Mouse (Mus musculus): ENCODE results near the gene Ms4a15. TPM values are rescaled to one million over a fixed set of nuclear protein-coding genes. Genes with fewer than 3 reads are reported as not detected.

Ms4a15 gene
- polyA plus RNA-seq, 1 experiment from 2014 or later = 0.28 TPM

DNA sequence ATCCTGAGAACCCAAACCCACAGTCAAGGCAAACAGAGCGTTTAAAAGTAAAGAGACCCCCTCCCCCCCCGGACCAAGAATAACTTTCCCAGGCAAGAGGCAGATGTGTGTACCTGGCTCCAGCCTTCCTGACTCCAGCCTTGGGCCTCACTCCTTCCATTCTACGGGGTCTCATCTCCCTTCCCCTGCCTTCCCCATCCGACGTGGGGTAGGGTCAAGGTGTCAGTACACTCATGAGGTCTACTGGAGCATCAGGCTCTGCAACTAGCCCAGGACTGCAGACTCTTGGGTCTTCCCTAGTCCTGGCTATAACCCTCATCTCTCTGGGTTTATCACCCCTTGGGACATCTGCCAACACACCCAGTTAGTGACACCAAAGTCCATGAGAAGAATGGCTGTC is 12.8 kb downstream of the Ms4a15 start:
- WGBS = 80% methylated on average over 5 of the region's 5 CpGs
- H3K27ac ChIP-seq = no peak overlapping the region
- no peak for ATAC-seq
- no peaks in the 10 kb centered on the region for H3K27me3 ChIP-seq (replicated peaks)
- no peaks in the 10 kb centered on the region for H3K9me3 ChIP-seq
- H3K4me2 ChIP-seq (replicated peaks) = peak overlapping the region; percentile 37; the same call in 1 of the 2 replicates
- no peak overlapping the region for H3K9ac ChIP-seq
- peaks cover 15% of the 10 kb centered on the region for H3K4me1 ChIP-seq (replicated peaks)
- no peaks in the 10 kb centered on the region for H3K36me3 ChIP-seq
- H3K4me3 ChIP-seq (replicated peaks) = no peak overlapping the region

DNA sequence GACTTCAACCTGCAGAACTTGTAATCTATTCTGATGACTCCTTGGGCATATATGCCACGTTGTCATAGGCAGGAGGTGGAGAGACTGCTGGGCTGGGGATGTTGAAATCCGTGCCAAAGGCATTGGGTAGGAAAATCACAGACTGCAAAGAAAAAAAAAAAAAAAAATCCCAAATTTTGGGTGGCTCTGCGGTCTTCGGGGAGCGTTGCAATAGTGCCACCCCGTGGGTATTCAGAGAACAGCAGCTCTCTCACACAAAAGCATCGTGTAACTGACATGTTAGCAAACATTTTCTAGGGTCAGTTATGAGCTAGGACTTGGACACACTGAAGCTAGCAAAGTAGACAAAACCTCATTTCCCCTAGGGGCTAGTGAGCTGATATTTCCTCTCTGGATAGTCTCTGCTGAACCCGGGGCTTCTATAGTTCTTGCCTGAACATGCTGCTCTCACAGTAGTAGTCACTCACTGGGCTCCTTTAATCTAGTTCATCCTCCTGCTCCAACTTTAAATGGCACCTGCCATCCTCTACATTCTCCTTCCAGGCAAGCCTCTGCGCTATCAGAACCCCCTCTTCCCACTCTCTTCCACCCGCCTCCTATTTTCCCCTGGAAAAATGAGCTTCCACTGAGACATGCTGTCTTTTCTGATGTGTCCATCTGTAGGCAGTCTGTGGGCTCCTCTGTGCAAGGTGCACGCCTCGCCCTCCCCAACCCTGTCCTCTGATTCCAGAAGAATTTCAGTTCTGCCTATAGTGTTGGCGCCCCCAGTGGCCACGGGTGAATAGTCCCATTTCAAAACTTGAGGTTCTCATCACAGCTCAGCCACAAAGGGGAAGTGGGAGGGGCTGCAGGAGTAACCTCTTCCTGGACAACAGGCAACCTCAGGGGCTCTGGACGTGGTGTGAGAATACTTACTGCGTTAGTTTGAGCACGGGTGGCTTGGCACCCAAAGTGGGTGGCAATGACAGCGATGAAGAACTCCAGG is 13.6 kb downstream of the Ms4a15 start:
- Histone ChIP-seq H3K9me3 (no peaks in the 10 kb centered on the region), H3K36me3 (no peaks in the 10 kb centered on the region), H3K27ac (no peak overlapping the region), H3K4me3 (replicated peaks) (no peak overlapping the region), H3K9ac (no peak overlapping the region), H3K4me1 (replicated peaks) (peaks cover 19% of the 10 kb centered on the region), H3K27me3 (replicated peaks) (no peaks in the 10 kb centered on the region), H3K4me2 (replicated peaks) (peak overlapping the region; percentile 37)
- ATAC-seq = peak; percentile 34
- 11% methylated on average over 18 of the region's 18 CpGs for WGBS

DNA sequence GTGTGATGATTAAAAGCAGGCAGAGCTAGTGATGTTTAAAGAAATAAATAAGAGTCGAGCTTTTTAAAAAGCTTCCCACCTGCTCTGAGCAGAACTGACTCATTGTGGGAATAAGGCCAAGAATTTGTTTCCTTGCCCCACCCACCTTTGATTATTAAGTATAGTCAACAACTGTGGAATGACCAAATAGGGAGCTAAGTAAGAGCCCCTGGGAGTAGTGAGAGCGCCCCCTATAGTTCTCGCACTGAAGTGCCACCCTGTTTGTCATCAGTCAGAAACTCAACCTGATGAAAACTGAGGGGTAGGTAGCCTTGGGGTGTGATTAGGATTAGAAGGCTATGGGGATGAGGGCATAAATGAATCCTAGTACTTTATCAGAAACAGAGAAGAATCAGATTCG is 16.7 kb downstream of the Ms4a15 start:
- Histone ChIP-seq H3K4me2 (replicated peaks) (no peak overlapping the region), H3K4me3 (replicated peaks) (no peak overlapping the region), H3K27me3 (replicated peaks) (no peaks in the 10 kb centered on the region), H3K9ac (no peak overlapping the region), H3K36me3 (no peaks in the 10 kb centered on the region), H3K9me3 (no peaks in the 10 kb centered on the region), H3K27ac (no peak overlapping the region), H3K4me1 (replicated peaks) (peaks cover 34% of the 10 kb centered on the region)
- 45% methylated on average over 4 of the region's 4 CpGs for WGBS
- ATAC-seq = no peak

DNA sequence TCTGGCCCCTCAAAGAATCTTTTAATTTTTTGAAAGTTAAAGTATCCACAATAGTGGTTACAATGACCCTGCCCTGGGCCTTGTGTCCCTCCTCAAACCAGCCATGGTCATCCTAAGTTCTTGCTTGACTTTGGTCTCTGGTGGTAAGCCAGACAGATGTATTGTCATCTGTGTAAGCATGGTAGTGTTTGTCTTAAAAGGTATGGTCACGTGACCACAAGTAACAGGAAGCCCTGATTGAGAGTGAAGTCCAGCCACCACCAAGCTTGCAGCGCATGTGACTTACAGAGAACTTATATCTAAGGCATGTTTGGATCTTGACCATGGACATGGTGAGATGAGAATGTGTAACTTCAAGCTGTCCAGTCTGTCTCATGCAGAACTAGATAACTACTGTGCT is 17.9 kb downstream of the Ms4a15 start:
- H3K27ac ChIP-seq = peak overlapping the region; percentile 87; the same call in 1 of the 2 replicates

DNA sequence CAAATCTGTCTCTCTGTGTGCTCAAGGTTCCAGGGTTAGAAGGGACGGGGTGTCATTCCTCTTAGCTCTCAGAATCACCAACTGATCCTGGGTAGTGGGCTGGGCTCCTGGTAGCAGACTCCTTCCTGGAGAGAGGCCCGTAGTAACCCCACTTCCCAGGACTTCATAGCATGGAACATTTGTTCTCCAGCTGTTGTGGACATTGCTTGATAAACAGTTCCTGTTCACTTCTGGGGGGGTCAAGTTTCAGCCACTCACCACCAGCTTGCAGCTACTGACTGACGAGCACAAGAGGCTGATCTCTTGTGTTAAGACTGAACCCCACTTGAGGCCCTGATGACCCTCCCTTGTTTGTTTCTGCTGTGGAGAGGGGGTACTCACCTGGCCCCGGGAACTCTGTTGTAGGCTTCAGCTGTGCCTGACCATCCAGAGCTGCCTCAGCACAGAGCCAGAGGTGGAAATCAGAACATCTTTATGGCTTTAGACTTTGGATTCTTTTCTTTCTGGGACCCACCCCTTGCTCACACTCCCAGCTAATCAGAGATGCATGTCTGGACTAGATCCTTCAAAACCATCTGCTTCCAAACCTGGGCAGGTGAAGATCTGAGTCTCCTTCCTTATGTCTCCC is 18.7 kb downstream of the Ms4a15 start, which contains the start of gene Ms4a10:
Gene Ms4a10 (minus strand): TSS at position 433 of the 628 bp plus-strand sequence.
- peak within 1 kb of the TSS; percentile 8; the same call in 1 of the 2 replicates for H3K9ac ChIP-seq
- H3K27ac ChIP-seq = peak within 1 kb of the TSS; percentile 87
- H3K4me1 ChIP-seq (replicated peaks) = peaks cover 28% of the 10 kb centered on the region
- no peak within 1 kb of the TSS for H3K4me3 ChIP-seq (replicated peaks)
- H3K36me3 ChIP-seq = no peaks in the 10 kb centered on the region
- peak within 1 kb of the TSS; percentile 42 for H3K4me2 ChIP-seq (replicated peaks)
- H3K27me3 ChIP-seq (replicated peaks) = no peaks in the 10 kb centered on the region
- ATAC-seq = peak; percentile 89
- no peaks in the 10 kb centered on the region for H3K9me3 ChIP-seq
- WGBS = 13% methylated on average over 4 of the region's 4 CpGs

More for the DNA sequence above, 17.9 kb downstream of the Ms4a15 start:
- no peaks in the 10 kb centered on the region for H3K36me3 ChIP-seq
- no peaks in the 10 kb centered on the region for H3K9me3 ChIP-seq
- no peak overlapping the region for H3K9ac ChIP-seq
- H3K27me3 ChIP-seq (replicated peaks) = no peaks in the 10 kb centered on the region
- H3K4me1 ChIP-seq (replicated peaks) = peaks cover 34% of the 10 kb centered on the region
- H3K4me3 ChIP-seq (replicated peaks) = no peak overlapping the region
- no peak overlapping the region for H3K4me2 ChIP-seq (replicated peaks)
- ATAC-seq = 0 out of 2 replicates have a peak, but pooled peaks have one; percentile 8
- 72% methylated on average over 2 of the region's 2 CpGs for WGBS

DNA sequence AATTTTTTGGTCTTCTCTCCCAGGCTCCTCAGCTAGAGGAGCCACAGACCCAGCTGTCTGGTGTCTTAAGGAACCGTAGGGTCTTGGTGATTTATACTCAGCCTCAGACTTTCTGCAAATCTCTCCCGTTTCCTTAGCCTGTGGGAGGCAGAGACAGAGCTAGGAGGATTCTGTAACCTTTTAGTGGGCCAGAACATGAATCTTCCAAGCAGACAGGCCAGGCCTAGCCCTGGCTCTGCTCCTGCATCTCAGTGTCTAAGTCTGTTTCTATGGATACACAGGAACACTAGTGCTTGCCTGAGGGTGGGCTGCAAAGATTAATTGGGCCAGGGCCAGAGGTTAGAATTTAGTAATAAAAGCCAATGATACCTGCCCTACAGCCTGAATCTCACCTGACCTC is 19.9 kb downstream of the Ms4a15 start:
- Histone ChIP-seq H3K4me2 (replicated peaks) (0 out of 2 replicates have a peak overlapping the region, but pooled peaks have one; percentile 42), H3K4me3 (replicated peaks) (no peak overlapping the region), H3K27ac (peak overlapping the region; percentile 87), H3K27me3 (replicated peaks) (no peaks in the 10 kb centered on the region), H3K36me3 (no peaks in the 10 kb centered on the region), H3K9ac (no peak overlapping the region), H3K4me1 (replicated peaks) (peaks cover 23% of the 10 kb centered on the region), H3K9me3 (no peaks in the 10 kb centered on the region)
- WGBS = 39% methylated on average over 2 of the region's 2 CpGs
- no peak; the same call in 1 of the 2 replicates for ATAC-seq

DNA sequence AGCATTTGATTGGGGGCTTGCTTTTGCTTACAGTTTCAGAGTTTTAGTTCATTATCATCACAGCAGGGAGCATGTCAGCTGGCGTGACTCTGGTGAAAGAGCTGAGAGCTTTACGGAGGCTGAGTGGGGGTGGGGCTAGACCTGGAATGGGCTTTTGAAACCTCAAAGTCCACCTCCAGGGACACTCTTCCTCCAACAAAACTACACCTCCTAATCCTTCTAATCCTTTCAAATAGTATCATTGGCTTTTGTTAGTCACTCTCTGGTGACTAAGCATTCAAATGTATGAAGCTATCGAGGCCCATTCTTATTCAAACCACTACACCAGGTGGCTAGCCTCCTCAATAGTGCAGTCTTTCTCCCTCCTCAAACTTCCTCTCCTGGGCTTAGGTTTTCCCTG is 20.4 kb downstream of the Ms4a15 start:
- Histone ChIP-seq H3K4me3 (replicated peaks) (no peak overlapping the region), H3K9me3 (no peaks in the 10 kb centered on the region), H3K27me3 (replicated peaks) (no peaks in the 10 kb centered on the region), H3K4me1 (replicated peaks) (peaks cover 23% of the 10 kb centered on the region), H3K36me3 (no peaks in the 10 kb centered on the region), H3K4me2 (replicated peaks) (no peak overlapping the region), H3K9ac (no peak overlapping the region), H3K27ac (peak overlapping the region; percentile 87)
- no peak for ATAC-seq
- WGBS = 72% methylated on average over 3 of the region's 3 CpGs

DNA sequence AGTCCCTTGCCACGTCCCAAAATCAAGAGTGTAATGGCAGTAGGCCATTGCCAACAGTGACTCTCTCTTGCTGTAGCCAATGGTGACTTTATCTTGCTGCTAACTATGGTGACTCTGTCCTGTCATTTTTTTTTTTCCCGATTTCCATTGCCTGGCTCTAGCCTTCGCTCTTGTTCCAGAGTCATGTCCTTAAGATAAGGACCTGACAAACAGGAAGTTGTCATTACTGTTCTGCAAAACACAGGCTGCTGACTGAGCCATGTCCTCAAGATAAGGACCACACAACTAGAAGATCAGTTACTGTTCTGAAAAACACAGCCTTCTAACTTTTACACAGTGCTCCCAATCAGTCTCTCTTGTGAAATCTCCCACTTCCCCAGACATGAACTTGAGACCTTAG is 22.6 kb downstream of the Ms4a15 start:
- Histone ChIP-seq H3K4me3 (replicated peaks) (no peak overlapping the region), H3K9ac (no peak overlapping the region), H3K4me1 (replicated peaks) (peaks cover 21% of the 10 kb centered on the region), H3K27ac (no peak overlapping the region), H3K9me3 (no peaks in the 10 kb centered on the region), H3K27me3 (replicated peaks) (no peaks in the 10 kb centered on the region), H3K36me3 (no peaks in the 10 kb centered on the region), H3K4me2 (replicated peaks) (no peak overlapping the region)
- WGBS = 64% methylated on average over 3 of the region's 3 CpGs
- no peak for ATAC-seq

DNA sequence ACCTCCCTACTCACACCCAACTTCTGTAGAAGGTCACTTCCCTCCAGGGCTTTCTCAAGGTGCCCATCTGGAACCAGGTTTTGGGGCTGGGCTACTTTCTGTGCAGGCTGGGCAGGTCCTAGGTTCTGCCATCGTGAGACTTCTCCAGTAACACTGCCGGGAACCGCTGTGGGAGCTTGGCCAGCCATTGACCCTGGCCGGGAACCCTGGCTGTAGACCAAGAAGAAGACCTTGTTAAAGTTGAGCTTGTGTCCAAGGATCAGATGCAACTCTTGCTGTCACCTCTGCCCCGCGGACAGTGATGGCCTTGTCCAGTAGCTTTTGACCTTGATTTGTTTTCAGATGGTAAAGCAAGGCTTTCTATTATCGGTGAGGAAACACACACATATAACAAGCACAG is 24.5 kb downstream of the Ms4a15 start:
- Histone ChIP-seq H3K4me2 (replicated peaks) (no peak overlapping the region), H3K9me3 (no peaks in the 10 kb centered on the region), H3K4me3 (replicated peaks) (no peak overlapping the region), H3K36me3 (no peaks in the 10 kb centered on the region), H3K4me1 (replicated peaks) (peaks cover 7% of the 10 kb centered on the region), H3K9ac (no peak overlapping the region), H3K27ac (no peak overlapping the region), H3K27me3 (replicated peaks) (no peaks in the 10 kb centered on the region)
- no peak for ATAC-seq
- WGBS = 93% methylated on average over 7 of the region's 7 CpGs

DNA sequence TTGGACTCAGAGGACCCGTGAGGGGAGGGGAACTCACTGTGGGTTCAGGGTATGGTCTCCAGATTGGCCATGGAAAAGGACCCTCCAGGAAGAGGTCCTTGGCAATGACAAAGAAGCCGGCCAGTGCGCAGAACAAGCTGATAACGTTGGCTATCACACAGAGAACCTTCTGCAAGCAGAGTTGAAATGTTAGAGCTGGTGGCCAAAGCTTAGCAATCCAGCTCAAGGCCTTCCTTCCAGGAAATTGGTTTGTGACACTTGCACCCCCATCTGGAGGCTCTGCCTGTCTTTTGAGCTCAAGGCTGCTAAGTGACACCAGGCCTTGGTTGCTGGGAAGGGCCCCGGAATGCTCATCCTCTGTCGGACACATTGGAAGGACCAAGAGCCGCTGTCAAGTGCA is 27.3 kb downstream of the Ms4a15 start:
- Histone ChIP-seq H3K36me3 (no peaks in the 10 kb centered on the region), H3K27ac (no peak overlapping the region), H3K27me3 (replicated peaks) (no peaks in the 10 kb centered on the region), H3K4me3 (replicated peaks) (no peak overlapping the region), H3K9ac (no peak overlapping the region), H3K4me2 (replicated peaks) (no peak overlapping the region), H3K9me3 (no peaks in the 10 kb centered on the region), H3K4me1 (replicated peaks) (no peaks in the 10 kb centered on the region)
- 90% methylated on average over 7 of the region's 7 CpGs for WGBS
- ATAC-seq = no peak

DNA sequence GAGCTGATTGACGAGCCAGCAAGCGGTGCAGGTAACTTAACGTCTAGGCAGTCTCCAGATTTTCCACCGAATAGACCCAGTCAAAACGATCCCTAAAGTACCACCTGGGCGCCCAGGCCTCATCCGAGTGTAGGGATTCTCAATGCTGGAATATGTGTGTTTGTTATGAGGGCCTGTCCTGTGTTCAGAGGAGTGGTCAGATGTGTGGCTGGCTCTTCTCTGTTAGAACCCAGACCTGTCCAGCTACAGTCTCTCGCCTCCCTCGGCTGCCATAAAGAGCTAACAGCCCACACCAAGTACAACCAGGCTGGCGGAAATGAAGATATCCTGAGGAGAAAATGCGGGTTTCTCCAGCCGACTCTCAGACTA is 33.1 kb downstream of the Ms4a15 start:
- Histone ChIP-seq H3K4me1 (replicated peaks) (no peaks in the 10 kb centered on the region), H3K36me3 (no peaks in the 10 kb centered on the region), H3K9ac (no peak overlapping the region), H3K27me3 (replicated peaks) (no peaks in the 10 kb centered on the region), H3K4me2 (replicated peaks) (no peak overlapping the region), H3K27ac (no peak overlapping the region), H3K9me3 (no peaks in the 10 kb centered on the region), H3K4me3 (replicated peaks) (no peak overlapping the region)
- WGBS = 42% methylated on average over 12 of the region's 12 CpGs
- ATAC-seq = peak; percentile 35

DNA sequence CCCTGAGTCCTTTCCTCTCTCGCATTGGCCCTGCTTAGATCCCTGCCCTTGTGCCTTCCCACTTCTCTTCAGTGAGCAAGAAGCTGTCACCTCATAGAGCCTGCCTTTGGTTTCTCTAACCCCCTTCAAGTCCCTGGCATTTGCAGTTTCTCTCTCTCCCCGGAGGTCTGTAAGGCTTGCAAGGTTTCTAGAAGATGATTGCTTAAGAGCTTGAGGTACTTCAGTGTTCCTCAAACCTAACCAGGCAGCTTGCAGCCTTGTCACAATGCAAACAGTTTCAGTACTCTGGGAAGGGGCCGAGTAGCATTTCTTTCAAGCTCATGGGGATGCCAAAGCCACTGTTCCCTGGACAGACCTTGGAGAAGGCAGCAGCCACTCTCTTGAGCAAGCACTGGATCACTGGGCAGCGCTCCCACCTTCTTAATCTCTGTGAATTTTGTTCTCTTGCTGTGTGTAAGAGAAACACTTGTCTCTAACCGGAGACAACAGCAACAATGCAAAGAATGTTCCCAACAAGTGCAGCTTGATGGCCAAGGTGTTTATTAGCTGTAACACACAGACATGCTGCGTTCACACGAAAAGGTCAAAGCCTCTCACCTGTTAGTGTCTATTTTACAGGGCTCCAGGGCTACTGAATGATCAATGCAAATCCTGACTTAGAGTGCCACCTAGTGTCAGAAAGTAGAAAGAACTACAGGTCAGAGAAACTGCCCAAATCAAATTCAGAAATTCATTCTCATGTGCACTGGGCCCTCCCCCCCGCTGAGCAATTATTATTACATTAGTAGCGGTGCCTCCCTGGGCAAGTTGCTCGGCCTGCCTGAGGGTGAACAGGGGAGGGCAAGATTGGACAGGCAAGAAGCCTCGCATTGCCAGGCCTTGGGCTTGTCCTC is 33.7 kb downstream of the Ms4a15 start:
- peak; percentile 78 for ATAC-seq
- Histone ChIP-seq H3K27ac (no peak overlapping the region), H3K4me1 (replicated peaks) (no peaks in the 10 kb centered on the region), H3K4me3 (replicated peaks) (no peak overlapping the region), H3K9ac (no peak overlapping the region), H3K9me3 (no peaks in the 10 kb centered on the region), H3K4me2 (replicated peaks) (no peak overlapping the region), H3K27me3 (replicated peaks) (no peaks in the 10 kb centered on the region), H3K36me3 (no peaks in the 10 kb centered on the region)
- 30% methylated on average over 11 of the region's 11 CpGs for WGBS

All from intestine, embryonic 15.5 days (tissue).